Mouse (Mus musculus) heart, embryonic 12.5 days (tissue): ENCODE measurements at regions not wholly inside any gene's neighbourhood (a gene's known extent, or its start where the extent isn't known, plus 50 kb on each side); places are given as distances from the start of the nearest gene placed in this dataset.
"Not testable (repeated sequence)": the region's sequence is repeated elsewhere in the genome, so short reads cannot be mapped to it uniquely, and the experiment has no call there.

Source experiments
- ATAC-seq: fragments of 200-750 bp; cut with Nextera tagmentation; 2 replicates; pipeline ENCODE4 v1.8.0; 2017; ENCODE audit warnings: moderate TSS enrichment, moderate library complexity; ENCODE audit not compliant: insufficient number of reproducible peaks, low FRiP score
- H3K27ac ChIP-seq: fragments of 300-500 bp; sonication (generic); 2 replicates; pipeline ENCODE4 v1.5.1; 2016; ENCODE audit warnings: mild to moderate bottlenecking, moderate library complexity; ENCODE audit not compliant: poor library complexity, severe bottlenecking
- H3K27me3 ChIP-seq: fragments of 300-500 bp; sonication (generic); replicated peaks from 2 replicates; pipeline ENCODE4 v1.6.1; 2016; ENCODE audit warnings: mild to moderate bottlenecking, moderate library complexity
- H3K36me3 ChIP-seq: fragments of 300-500 bp; sonication (generic); 2 replicates; pipeline ENCODE4 v1.6.1; 2016; ENCODE audit warnings: mild to moderate bottlenecking, moderate library complexity
- H3K4me1 ChIP-seq: fragments of 300-500 bp; sonication (generic); replicated peaks from 2 replicates; pipeline ENCODE4 v1.6.1; 2016; ENCODE audit warnings: mild to moderate bottlenecking
- H3K4me2 ChIP-seq: fragments of 300-500 bp; sonication (generic); 2 replicates; pipeline ENCODE4 v1.6.1; 2016; ENCODE audit warnings: mild to moderate bottlenecking, moderate library complexity
- H3K4me3 ChIP-seq: fragments of 300-500 bp; sonication (generic); 2 replicates; pipeline ENCODE4 v1.5.1; 2016; ENCODE audit warnings: mild to moderate bottlenecking
- H3K9ac ChIP-seq: fragments of 300-500 bp; sonication (generic); 2 replicates; pipeline ENCODE4 v1.6.1; 2016; ENCODE audit warnings: mild to moderate bottlenecking, moderate library complexity
- H3K9me3 ChIP-seq: fragments of 300-500 bp; sonication (generic); replicated peaks from 2 replicates; pipeline ENCODE4 v1.6.1; 2016; ENCODE audit warnings: mild to moderate bottlenecking, moderate library complexity
- WGBS: fragments of 180-500 bp; shearing (Covaris S2); methylation state at CpG from one replicate; pipeline ENCODE4 v1.1.7; 2016; 5-methylcytosine and 5-hydroxymethylcytosine counted together

- no peaks in the 10 kb centered on the region for H3K4me1 ChIP-seq
- ATAC-seq: no peak
- no peak overlapping the region for H3K4me3 ChIP-seq
- no peaks in the 10 kb centered on the region for H3K9me3 ChIP-seq
- no peaks in the 10 kb centered on the region for H3K36me3 ChIP-seq
- no peak overlapping the region for H3K9ac ChIP-seq
- no peak overlapping the region for H3K27ac ChIP-seq
- no peak overlapping the region for H3K4me2 ChIP-seq
- no peaks in the 10 kb centered on the region for H3K27me3 ChIP-seq
Observed at GRCm38 (mm10) chr3:18746206-18746605, 798.0 kb downstream of the Cypt12 start.

- Histone ChIP-seq H3K36me3 (no peaks in the 10 kb centered on the region), H3K27me3 (no peaks in the 10 kb centered on the region), H3K9me3 (no peaks in the 10 kb centered on the region), H3K9ac (no peak overlapping the region), H3K4me1 (no peaks in the 10 kb centered on the region), H3K4me2 (no peak overlapping the region), H3K4me3 (no peak overlapping the region), H3K27ac (no peak overlapping the region)
- 68% methylated on average over 2 of the region's 2 CpGs for WGBS
- no peak for ATAC-seq
Observed at GRCm38 (mm10) chr3:18746898-18747297, 798.7 kb downstream of the Cypt12 start.

GRCm38 (mm10) chr3:18751660-18752259 lies 803.5 kb downstream of the Cypt12 start:
- no peak overlapping the region for H3K27ac ChIP-seq

GRCm38 (mm10) chr3:18764301-18765078 lies 816.3 kb downstream of the Cypt12 start:
- no peak for ATAC-seq
- no peak overlapping the region for H3K4me3 ChIP-seq
- H3K27ac ChIP-seq: no peak overlapping the region
- H3K4me2 ChIP-seq: no peak overlapping the region
- H3K4me1 ChIP-seq: no peaks in the 10 kb centered on the region
- no peaks in the 10 kb centered on the region for H3K9me3 ChIP-seq
- no peaks in the 10 kb centered on the region for H3K36me3 ChIP-seq
- no peak overlapping the region for H3K9ac ChIP-seq
- 77% methylated on average over 3 of the region's 3 CpGs for WGBS
- no peaks in the 10 kb centered on the region for H3K27me3 ChIP-seq

More at GRCm38 (mm10) chr3:18751660-18752259, 803.5 kb downstream of the Cypt12 start:
- Histone ChIP-seq H3K27me3 (no peaks in the 10 kb centered on the region), H3K9me3 (no peaks in the 10 kb centered on the region), H3K4me2 (no peak overlapping the region), H3K36me3 (no peaks in the 10 kb centered on the region), H3K4me1 (no peaks in the 10 kb centered on the region), H3K9ac (no peak overlapping the region), H3K4me3 (no peak overlapping the region)
- 80% methylated on average over 6 of the region's 6 CpGs for WGBS
- ATAC-seq: no peak

GRCm38 (mm10) chr3:18778481-18778880 lies 830.3 kb downstream of the Cypt12 start:
- Histone ChIP-seq H3K9ac (no peak overlapping the region), H3K27ac (no peak overlapping the region), H3K27me3 (no peaks in the 10 kb centered on the region), H3K4me1 (no peaks in the 10 kb centered on the region), H3K36me3 (no peaks in the 10 kb centered on the region), H3K4me2 (no peak overlapping the region), H3K4me3 (no peak overlapping the region), H3K9me3 (no peaks in the 10 kb centered on the region; the same call in 1 of the 2 replicates)
- no peak for ATAC-seq
- WGBS: 42% methylated on average over 1 of the region's 1 CpGs

- no peak overlapping the region for H3K4me2 ChIP-seq
- WGBS: 58% methylated on average over 8 of the region's 8 CpGs
- 0 out of 2 replicates have a peak, but pooled peaks have one; percentile 36 for ATAC-seq
- no peaks in the 10 kb centered on the region for H3K36me3 ChIP-seq
- peak overlapping the region; percentile 36 for H3K27ac ChIP-seq
- no peak overlapping the region for H3K9ac ChIP-seq
- H3K4me1 ChIP-seq: no peaks in the 10 kb centered on the region
- H3K4me3 ChIP-seq: no peak overlapping the region
- H3K27me3 ChIP-seq: no peaks in the 10 kb centered on the region
- H3K9me3 ChIP-seq: no peaks in the 10 kb centered on the region
Observed at GRCm38 (mm10) chr3:18787531-18788176, 839.4 kb downstream of the Cypt12 start.

GRCm38 (mm10) chr3:18802794-18803193 lies 825.7 kb downstream of the 1700064H15Rik start:
- no peaks in the 10 kb centered on the region for H3K27me3 ChIP-seq
- no peak overlapping the region for H3K27ac ChIP-seq
- no peak overlapping the region for H3K4me2 ChIP-seq
- no peaks in the 10 kb centered on the region for H3K4me1 ChIP-seq
- H3K36me3 ChIP-seq: no peaks in the 10 kb centered on the region
- 79% methylated on average over 3 of the region's 3 CpGs for WGBS
- no peak for ATAC-seq
- no peak overlapping the region for H3K4me3 ChIP-seq
- H3K9ac ChIP-seq: no peak overlapping the region
- no peaks in the 10 kb centered on the region for H3K9me3 ChIP-seq

- not testable (repeated sequence) for H3K4me2 ChIP-seq, H3K36me3 ChIP-seq, ATAC-seq, H3K27me3 ChIP-seq, H3K27ac ChIP-seq, H3K4me1 ChIP-seq, H3K9me3 ChIP-seq, H3K9ac ChIP-seq, H3K4me3 ChIP-seq
- 39% methylated on average over 2 of the region's 2 CpGs for WGBS
Observed at GRCm38 (mm10) chr3:18828788-18829320, 799.6 kb downstream of the 1700064H15Rik start.

- no peak overlapping the region for H3K27ac ChIP-seq
- H3K4me1 ChIP-seq: no peaks in the 10 kb centered on the region
- H3K9me3 ChIP-seq: no peaks in the 10 kb centered on the region
- H3K4me3 ChIP-seq: no peak overlapping the region
- H3K36me3 ChIP-seq: no peaks in the 10 kb centered on the region
- no peak overlapping the region for H3K4me2 ChIP-seq
- no peaks in the 10 kb centered on the region for H3K27me3 ChIP-seq
- H3K9ac ChIP-seq: no peak overlapping the region
- 70% methylated on average over 4 of the region's 4 CpGs for WGBS
- no peak for ATAC-seq
Observed at GRCm38 (mm10) chr3:18868117-18868739, 760.2 kb downstream of the 1700064H15Rik start.

GRCm38 (mm10) chr3:18868758-18869157 lies 759.7 kb downstream of the 1700064H15Rik start:
- 48% methylated on average over 2 of the region's 2 CpGs for WGBS
- H3K36me3 ChIP-seq: no peaks in the 10 kb centered on the region
- no peak overlapping the region for H3K9ac ChIP-seq
- H3K9me3 ChIP-seq: no peaks in the 10 kb centered on the region
- ATAC-seq: no peak
- H3K4me2 ChIP-seq: no peak overlapping the region
- no peaks in the 10 kb centered on the region for H3K27me3 ChIP-seq
- no peak overlapping the region for H3K27ac ChIP-seq
- H3K4me1 ChIP-seq: no peaks in the 10 kb centered on the region
- no peak overlapping the region for H3K4me3 ChIP-seq

GRCm38 (mm10) chr3:18877060-18877459 lies 751.4 kb downstream of the 1700064H15Rik start:
- Histone ChIP-seq H3K9me3 (no peaks in the 10 kb centered on the region), H3K4me2 (no peak overlapping the region), H3K27me3 (no peaks in the 10 kb centered on the region), H3K9ac (no peak overlapping the region), H3K4me3 (no peak overlapping the region), H3K4me1 (no peaks in the 10 kb centered on the region), H3K27ac (no peak overlapping the region), H3K36me3 (no peaks in the 10 kb centered on the region)
- 82% methylated on average over 1 of the region's 1 CpGs for WGBS
- no peak for ATAC-seq
